Mouse (Mus musculus) intestine, postnatal 0 days (tissue): ENCODE data around the gene Lgr6. TPM values are rescaled to one million over a fixed set of nuclear protein-coding genes. Genes with fewer than 3 reads are reported as not detected.

Source experiments
- ATAC-seq: fragments of 200-750 bp; cut with Nextera tagmentation; 2 replicates; pipeline ENCODE4 v1.8.0; 2017; ENCODE audit warnings: mild to moderate bottlenecking, moderate TSS enrichment, moderate library complexity
- H3K27ac ChIP-seq: fragments of 300-500 bp; sonication (generic); 2 replicates; pipeline ENCODE4 v1.5.1; 2014; ENCODE audit warnings: mild to moderate bottlenecking, low read depth, low read length, moderate library complexity
- H3K27me3 ChIP-seq: fragments of 300-500 bp; sonication (generic); replicated peaks from 2 replicates; pipeline ENCODE4 v1.6.1; 2014; ENCODE audit warnings: low read length, mixed read lengths; ENCODE audit not compliant: control insufficient read depth, insufficient read depth
- H3K36me3 ChIP-seq: fragments of 300-500 bp; sonication (generic); 2 replicates; pipeline ENCODE4 v1.6.1; 2014; ENCODE audit warnings: mild to moderate bottlenecking, moderate library complexity; ENCODE audit not compliant: control insufficient read depth, insufficient read depth
- H3K4me1 ChIP-seq: fragments of 300-500 bp; sonication (generic); replicated peaks from 2 replicates; pipeline ENCODE4 v1.6.1; 2014; ENCODE audit warnings: antibody characterized with exemption, low read length, mixed read lengths; ENCODE audit not compliant: control insufficient read depth, insufficient read depth
- H3K4me2 ChIP-seq: fragments of 300-500 bp; sonication (generic); replicated peaks from 2 replicates; pipeline ENCODE4 v1.6.1; 2014; ENCODE audit warnings: low read depth, mild to moderate bottlenecking, moderate library complexity
- H3K4me3 ChIP-seq: fragments of 300-500 bp; sonication (generic); 2 replicates; pipeline ENCODE4 v1.5.1; 2014; ENCODE audit warnings: low read depth, low read length
- H3K9ac ChIP-seq: fragments of 300-500 bp; sonication (generic); 2 replicates; pipeline ENCODE4 v1.6.1; 2014; ENCODE audit warnings: mild to moderate bottlenecking, low read depth, low read length
- H3K9me3 ChIP-seq: fragments of 300-500 bp; sonication (generic); 2 replicates; pipeline ENCODE4 v1.6.1; 2016; ENCODE audit warnings: mixed run types; ENCODE audit not compliant: control insufficient read depth
- CTCF ChIP-seq: sonication (generic); IDR thresholded peaks from 2 replicates; pipeline ENCODE4 v1.5.1; 2016; ENCODE audit warnings: low read depth, mild to moderate bottlenecking, control low read depth, antibody characterized with exemption, moderate library complexity
- WGBS: fragments of 180-500 bp; shearing (Covaris S2); extraction: QIAGEN DNeasy Blood & Tissue Kit; methylation state at CpG from one replicate; pipeline ENCODE4 v1.1.7; 2014; 5-methylcytosine and 5-hydroxymethylcytosine counted together
- polyA plus RNA-seq: library from polyadenylated mRNA; unstranded; fragments of >200 nt; fragmentation: Nextera tagmentation; extraction: Ambion mirVana; gene quantifications from 2 replicates; pipeline ENCODE4 v1.2.1, GENCODE M21; 2015

Lgr6 gene
- polyA plus RNA-seq, 1 experiment from 2014 or later, result 0.44 TPM

GRCm38 (mm10) chr1:135130376-135131018 is 25.4 kb upstream of the Lgr6 start:
- Histone ChIP-seq H3K4me1 (no peaks in the 10 kb centered on the region), H3K4me3 (no peak overlapping the region), H3K9me3 (no peaks in the 10 kb centered on the region), H3K36me3 (no peaks in the 10 kb centered on the region), H3K27ac (no peak overlapping the region), H3K27me3 (peaks cover 8% of the 10 kb centered on the region; the same call in 1 of the 2 replicates), H3K9ac (no peak overlapping the region), H3K4me2 (no peak overlapping the region)
- WGBS, result 69% methylated on average over 2 of the region's 2 CpGs
- TF ChIP-seq CTCF, result no peak
- ATAC-seq, result no peak

DNA sequence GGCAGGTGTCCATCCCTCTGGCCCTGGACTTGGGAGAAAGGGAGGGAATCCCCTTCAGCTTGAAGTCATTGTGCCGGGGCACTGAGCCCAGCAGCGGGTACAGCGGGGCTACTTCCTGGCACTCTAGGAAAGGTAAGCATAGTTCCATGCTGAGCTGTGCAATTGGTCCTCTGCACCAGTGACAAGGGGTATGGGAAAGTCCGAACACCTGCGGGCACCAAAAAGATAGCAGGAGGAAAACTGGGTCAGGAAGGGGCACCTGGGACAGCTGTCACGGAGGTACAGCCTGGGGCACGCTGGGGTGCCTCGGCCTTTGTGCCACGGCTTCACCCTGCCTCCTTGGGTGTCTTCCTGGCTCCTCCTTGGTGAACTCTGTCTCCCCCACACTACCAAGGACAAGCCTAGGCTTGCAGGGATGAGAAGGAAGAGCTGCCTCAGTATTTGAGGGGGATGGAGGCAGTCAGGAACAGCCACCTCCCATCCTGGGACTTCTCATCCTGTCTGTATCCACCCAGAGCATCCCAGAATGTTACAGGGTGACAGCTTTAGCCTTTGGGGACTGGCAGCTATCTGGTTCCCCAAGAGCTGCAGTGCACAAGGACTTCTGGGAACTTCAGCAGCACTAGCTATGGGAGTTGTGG is 24.6 kb upstream of the Lgr6 start:
- ATAC-seq, result no peak
- WGBS, result 81% methylated on average over 9 of the region's 9 CpGs
- H3K4me2 ChIP-seq, result no peak overlapping the region
- H3K27me3 ChIP-seq, result peaks cover 8% of the 10 kb centered on the region; the same call in 1 of the 2 replicates
- H3K9ac ChIP-seq, result no peak overlapping the region
- H3K36me3 ChIP-seq, result no peaks in the 10 kb centered on the region
- H3K9me3 ChIP-seq, result no peaks in the 10 kb centered on the region
- H3K4me1 ChIP-seq, result no peaks in the 10 kb centered on the region
- no peak for TF ChIP-seq CTCF
- H3K27ac ChIP-seq, result no peak overlapping the region
- no peak overlapping the region for H3K4me3 ChIP-seq

- no peak for TF ChIP-seq CTCF
- Histone ChIP-seq H3K9me3 (no peaks in the 10 kb centered on the region), H3K27ac (no peak overlapping the region), H3K4me1 (no peaks in the 10 kb centered on the region), H3K36me3 (no peaks in the 10 kb centered on the region), H3K4me3 (no peak overlapping the region), H3K27me3 (peaks cover 8% of the 10 kb centered on the region; the same call in 1 of the 2 replicates), H3K4me2 (no peak overlapping the region), H3K9ac (no peak overlapping the region)
- no peak for ATAC-seq
- whole genome bisulfite sequencing, result 48% methylated on average over 9 of the region's 9 CpGs
These were observed 23.9 kb upstream of the Lgr6 start for GRCm38 (mm10) chr1:135128986-135129385.

GRCm38 (mm10) chr1:135128011-135128441 is 22.9 kb upstream of the Lgr6 start:
- 56% methylated on average over 6 of the region's 6 CpGs for WGBS

DNA sequence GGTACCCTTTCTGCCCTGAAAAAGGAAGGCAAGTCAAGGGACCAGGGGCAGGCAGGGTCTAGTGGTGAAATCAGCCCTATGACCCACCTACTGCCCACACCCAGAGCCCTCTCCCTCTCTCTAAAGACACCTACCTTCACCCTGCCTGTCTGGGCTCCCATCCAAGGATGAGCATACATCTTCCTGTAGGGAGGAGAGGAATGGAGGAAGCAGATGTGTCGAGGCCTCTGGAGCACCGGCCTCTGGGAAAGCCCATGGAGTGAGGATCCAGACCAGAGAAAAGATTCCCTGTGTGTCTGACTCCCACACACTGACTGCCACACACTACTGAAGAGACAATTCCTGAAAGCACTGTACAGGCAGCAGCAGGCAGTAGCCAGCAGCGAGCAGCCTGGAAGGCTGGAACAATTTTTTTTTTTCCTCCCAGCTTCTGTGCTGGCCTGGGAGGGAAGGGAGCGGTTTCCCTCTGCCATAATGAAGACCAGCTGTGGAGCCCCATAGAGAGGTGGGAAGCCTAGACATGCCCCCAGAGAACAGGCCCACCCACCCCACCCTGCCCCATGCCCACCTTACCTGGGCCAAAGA is 21.5 kb upstream of the Lgr6 start:
- H3K4me2 ChIP-seq, result no peak overlapping the region
- 47% methylated on average over 4 of the region's 4 CpGs for WGBS
- no peak overlapping the region for H3K4me3 ChIP-seq
- ATAC-seq, result no peak
- no peak for TF ChIP-seq CTCF
- H3K9me3 ChIP-seq, result no peaks in the 10 kb centered on the region
- H3K9ac ChIP-seq, result no peak overlapping the region
- H3K27ac ChIP-seq, result no peak overlapping the region
- H3K27me3 ChIP-seq, result peaks cover 8% of the 10 kb centered on the region; the same call in 1 of the 2 replicates
- no peaks in the 10 kb centered on the region for H3K4me1 ChIP-seq
- H3K36me3 ChIP-seq, result no peaks in the 10 kb centered on the region

More at GRCm38 (mm10) chr1:135128011-135128441, 22.9 kb upstream of the Lgr6 start:
- ATAC-seq, result no peak
- Histone ChIP-seq H3K36me3 (no peaks in the 10 kb centered on the region), H3K27ac (no peak overlapping the region), H3K4me1 (no peaks in the 10 kb centered on the region), H3K4me2 (no peak overlapping the region), H3K9ac (0 out of 2 replicates have a peak overlapping the region, but pooled peaks have one; percentile 17), H3K4me3 (no peak overlapping the region), H3K27me3 (peaks cover 8% of the 10 kb centered on the region; the same call in 1 of the 2 replicates), H3K9me3 (no peaks in the 10 kb centered on the region)
- TF ChIP-seq CTCF, result no peak

DNA sequence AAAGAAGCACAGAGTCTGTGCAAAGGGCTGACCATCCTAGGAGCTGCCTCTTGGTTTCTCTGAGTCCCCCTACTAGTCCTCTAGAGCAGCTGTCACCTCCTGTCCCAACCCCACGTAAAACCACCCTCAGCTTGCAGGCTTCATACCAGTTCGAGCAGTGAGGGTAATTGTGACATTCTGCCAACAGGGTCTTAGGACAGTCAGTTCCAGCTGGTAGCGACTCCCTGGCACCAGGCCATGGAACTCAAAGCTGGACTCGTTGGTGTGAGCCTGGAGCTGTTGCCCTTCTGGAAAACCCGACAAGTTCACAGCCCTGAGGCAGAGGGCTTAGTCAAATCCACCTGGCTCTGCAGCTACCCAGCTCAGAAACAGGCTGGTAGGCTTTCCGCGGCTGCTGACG is 20.9 kb upstream of the Lgr6 start:
- Histone ChIP-seq H3K9me3 (no peaks in the 10 kb centered on the region), H3K27me3 (peaks cover 8% of the 10 kb centered on the region; the same call in 1 of the 2 replicates), H3K4me2 (no peak overlapping the region), H3K4me3 (no peak overlapping the region), H3K9ac (no peak overlapping the region), H3K27ac (no peak overlapping the region), H3K36me3 (no peaks in the 10 kb centered on the region), H3K4me1 (no peaks in the 10 kb centered on the region)
- 57% methylated on average over 8 of the region's 8 CpGs for WGBS
- TF ChIP-seq CTCF, result no peak
- ATAC-seq, result no peak
